Mouse (Mus musculus): ENCODE measurements around the gene Pla2g4d.
"Not testable (repeated sequence)": the region's sequence is repeated elsewhere in the genome, so short reads cannot be mapped to it uniquely, and the experiment has no call there.

Gene Pla2g4d

DNA sequence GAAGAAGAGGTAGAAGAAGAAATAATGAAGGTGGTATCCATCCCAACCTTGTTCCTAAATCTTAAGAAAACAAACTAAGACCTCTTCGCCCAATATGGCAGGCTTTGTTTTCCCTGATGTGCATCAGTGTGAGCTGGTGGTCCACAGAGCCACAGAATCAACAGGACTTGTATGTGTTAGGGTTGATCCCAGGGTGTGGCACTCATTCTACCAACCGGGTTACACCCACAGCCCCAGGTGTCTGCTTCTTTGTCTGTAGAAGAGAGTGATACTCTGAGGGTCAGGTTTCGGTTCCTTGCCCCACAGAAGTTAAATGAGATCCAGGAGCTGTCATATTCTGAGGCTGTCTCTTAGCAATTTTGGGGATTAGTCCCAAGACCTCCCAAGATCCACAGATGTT, 27.7 kb downstream of the Pla2g4d start:
- no peak for DNase-seq (ENCODE audit: low read depth)

DNA sequence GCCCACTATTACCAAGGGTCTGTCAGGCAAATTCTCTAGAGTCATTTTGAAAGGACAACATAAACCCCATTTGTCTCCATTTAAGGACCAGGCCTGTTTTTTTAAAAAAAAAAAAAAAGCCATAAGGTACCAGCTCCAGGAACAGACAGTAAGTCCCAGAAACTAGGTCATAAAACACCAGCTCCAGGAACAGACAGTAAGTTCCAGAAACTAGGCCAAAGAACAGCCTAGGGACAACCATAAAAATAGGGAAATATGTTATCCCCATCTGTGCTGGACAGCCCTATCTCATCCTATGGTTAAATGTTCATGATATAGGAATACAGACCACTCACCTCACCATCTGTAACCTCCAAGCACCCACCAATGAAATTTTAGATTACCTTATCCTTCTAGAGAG, 32.7 kb downstream of the Pla2g4d start:
- no peak for DNase-seq (ENCODE audit: low read depth)

DNA sequence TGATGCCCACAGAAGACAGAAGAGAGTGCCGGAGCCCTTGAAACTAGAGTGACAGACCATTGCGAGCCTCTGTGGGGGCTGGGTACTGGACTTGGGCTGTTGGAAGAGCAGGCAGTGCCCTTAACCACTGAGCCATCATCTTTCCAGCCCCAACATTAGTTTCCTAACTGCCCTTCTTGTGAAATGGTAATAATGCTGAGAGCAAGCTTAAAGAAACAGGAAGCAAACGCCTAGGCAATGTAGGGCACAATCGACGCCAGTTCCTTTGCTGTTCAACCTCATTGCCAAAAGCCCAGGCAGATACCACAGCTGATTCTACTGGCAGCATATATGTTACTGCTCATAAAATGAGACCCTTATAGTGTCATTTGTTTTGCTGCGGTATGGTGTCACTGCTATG, 36.4 kb downstream of the Pla2g4d start:
- no peak for DNase-seq (ENCODE audit: low read depth)

DNA sequence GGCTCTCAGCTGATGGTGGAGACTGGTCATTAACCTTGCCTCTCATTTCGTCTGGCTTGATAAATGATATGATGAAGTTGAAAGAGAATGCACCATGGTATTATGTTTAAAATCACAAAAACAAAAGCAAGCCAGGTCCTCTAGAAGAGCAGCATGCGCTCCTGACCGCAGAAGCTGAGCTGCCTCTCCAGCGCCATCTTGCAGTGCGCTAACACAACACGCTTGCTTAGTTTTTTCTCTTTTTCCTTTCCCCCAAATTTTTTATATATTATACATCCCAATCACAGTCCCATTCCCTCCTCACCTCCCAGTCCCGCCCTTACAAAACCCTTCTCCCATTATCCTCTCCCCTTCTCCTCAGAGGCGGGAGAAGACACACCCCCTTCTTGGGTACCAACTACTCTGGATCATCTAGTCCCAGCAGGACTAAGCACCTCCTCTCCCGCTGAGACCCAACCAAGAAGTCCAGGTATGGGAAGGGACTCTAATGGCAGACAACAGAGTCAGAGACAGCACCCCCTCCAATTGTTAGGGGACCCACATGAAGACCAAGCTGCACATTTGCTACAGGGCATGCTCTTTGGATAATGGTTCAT, 43.5 kb downstream of the Pla2g4d start:
- DNase-seq (ENCODE audit: low read depth): no peak

DNA sequence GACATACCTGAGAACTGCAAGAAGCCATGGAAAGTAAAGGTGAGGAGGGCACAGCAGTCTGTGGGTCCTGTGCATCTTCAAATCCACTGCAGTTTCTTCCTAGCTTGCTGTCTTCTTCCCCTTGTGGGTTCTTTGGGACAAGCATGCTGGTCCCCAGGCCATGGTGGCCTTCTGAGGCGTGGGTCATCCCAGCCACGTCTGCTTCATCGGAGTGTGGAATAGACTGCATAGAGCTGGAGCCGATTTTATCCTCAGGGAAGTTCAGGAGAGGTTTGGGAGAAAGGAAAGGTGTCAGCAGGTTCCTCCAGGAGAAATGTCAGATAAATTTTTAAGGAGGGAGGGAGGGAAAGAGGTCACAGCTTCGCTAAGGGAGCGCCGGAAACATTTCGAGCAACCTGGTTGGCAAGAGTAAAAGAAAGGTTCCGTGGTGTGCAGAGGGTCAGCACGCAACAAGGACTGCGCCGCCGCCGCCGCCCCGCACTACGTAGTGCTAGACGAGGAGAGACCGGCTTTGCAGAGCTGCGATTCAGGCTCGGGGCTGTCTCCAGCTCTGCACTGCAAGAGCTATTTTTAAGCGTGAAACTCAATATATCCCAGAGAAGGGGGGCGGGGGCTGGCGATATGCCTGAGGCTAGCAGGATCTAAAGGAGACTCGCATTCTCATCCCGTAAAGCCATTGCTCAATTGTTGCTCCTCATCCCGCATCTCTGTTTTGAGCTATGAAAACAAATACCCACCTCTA, 44.1 kb downstream of the Pla2g4d start, which contains the start of gene Pla2g4e:
Gene Pla2g4e, minus strand, starts transcription at position 657 of the 742 bp plus-strand sequence.
- DNase-seq (ENCODE audit: low read depth): no peak

DNA sequence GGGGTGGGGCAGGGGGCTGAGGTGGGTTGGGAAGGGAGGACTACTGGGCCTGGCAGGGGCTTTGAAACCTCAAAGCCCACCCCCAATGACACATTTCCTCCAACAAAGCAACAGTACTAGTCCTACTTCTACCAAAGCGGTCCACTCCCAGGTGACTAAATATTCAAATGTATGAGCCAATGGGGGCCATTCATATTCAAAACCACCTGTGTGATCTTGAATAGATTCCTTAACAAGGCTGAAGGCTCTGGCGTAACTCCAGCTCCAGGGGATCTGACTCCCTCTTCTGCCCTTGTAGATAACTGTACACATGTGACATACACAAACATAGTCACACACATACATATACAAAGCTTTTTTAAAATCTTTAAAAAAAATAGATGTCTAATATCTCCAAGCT, 45.0 kb downstream of the Pla2g4d start:
- no peak for DNase-seq (ENCODE audit: low read depth)

DNA sequence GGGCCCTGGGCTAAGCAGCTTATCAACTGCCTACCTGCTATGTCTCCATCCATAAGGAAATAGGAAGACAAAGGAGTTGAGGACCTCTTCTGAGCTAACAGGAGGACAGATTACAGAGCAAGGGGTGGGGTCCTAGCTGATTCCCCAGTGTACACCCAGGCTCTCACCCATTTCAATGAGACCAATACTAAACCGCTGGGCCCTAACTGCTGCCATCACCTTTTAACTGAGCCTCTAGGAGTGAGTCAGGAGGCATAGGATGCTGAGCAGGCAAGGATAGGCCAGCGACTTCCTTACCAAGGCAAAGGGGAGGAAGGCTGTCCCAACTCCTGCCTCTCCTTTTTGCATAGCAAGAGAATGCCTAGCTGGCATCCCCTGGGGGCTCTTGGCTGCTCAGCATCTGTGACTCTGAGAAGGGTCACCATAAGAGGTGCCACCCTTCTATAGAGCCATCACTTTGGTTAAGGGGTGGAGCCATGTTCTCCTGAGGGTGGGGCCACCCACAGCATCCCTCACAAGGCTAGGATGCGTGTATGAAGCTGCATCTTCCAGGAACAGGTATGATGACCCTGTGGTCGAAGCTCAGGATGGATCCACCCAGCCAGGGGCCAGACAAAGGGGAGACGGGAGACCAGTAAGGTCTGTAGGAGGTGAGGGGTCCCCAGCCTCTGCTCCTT, 46.1 kb downstream of the Pla2g4d start:
- DNase-seq (ENCODE audit: low read depth): no peak

DNA sequence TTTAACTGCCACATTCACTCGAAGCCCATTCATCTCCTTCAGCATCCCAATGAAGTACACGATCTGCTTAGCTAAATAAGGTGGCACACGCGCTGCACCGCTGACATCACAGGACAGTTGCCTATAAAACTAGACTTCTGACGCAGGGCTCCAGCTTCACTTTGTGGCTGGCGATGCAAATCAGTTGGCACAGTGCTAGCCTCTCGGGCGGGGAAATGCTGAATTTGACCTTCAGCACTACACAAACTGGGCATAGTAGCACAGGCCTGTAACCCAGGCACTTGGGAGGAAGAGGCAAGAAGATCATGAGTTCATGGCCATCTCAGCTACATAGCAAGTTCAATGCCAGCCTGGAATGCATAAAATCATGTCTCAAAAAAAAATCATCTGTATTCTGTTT, 50.3 kb downstream of the Pla2g4d start:
- DNase-seq (ENCODE audit: low read depth): not testable (repeated sequence)

DNA sequence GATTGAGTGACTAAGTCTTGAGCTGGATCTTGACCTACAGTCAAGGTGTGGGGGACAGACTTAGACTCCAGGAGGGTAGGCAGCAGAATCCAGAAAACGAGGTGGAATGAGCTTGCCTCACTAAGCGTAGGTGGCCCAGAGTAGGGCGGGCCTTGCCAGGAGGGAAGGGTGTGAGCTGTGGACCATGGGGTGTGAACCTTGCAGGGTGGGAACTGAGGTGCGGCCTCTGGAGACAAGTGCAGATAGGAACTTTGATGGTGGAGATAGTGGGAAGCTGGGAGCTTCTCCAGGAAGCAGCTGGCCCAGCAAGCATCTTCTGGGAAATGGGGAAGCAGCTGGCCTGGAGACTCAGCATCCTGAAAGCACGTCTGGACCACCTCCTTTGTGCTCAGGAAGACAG, 51.2 kb downstream of the Pla2g4d start:
- no peak for DNase-seq (ENCODE audit: low read depth)

DNA sequence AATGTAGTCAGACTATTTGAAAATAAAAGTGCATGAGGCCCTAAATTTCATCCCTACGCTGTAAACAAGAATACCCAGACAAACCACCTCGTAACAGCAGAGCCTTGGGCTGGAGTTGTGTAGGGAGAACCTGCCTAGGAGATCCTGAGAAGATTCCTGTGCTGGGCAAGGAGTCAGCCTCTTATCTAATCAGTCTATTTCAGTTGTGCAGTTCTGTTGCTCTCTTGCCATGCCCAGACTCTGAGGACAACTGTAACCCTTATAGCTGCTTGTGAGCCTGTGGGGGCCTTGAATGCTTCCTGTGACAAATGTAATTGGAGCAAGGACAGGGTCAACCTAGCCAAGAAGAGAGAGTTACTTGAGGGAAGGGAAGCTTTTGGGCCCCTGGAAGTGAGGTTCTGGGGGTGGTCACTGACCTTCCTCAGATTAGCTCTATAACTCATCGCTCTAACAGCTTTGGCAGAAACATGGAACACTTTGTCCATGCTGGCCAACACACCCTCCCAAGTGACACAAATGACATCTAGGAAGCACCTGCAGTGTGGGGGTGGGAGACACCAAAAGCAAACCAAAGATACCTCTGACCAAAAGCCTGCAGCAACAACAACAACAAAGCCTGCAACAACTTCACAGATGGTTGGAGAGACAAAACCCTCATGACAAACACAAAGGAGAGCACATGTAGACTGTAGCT, 52.9 kb downstream of the Pla2g4d start:
- no peak for DNase-seq (ENCODE audit: low read depth)

DNA sequence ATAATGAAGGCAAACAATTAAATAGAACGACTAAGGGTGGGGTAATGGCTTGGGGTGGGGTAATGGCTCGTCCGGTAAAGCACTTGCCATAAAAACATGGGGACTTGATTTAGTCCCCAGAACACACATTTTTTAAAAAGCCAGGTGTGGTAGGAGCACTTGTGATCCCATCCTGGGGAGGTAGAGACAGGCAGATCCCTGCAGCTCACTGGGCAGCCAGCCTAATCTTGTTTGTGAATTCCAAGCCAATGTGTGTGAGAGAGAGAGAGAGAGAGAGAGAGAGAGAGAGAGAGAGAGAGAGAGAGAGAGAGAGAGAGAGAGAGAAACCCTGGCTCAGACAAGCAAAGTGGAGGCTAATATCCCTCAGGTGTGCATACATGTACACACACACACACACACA, 53.6 kb downstream of the Pla2g4d start:
- DNase-seq (ENCODE audit: low read depth): no peak

DNA sequence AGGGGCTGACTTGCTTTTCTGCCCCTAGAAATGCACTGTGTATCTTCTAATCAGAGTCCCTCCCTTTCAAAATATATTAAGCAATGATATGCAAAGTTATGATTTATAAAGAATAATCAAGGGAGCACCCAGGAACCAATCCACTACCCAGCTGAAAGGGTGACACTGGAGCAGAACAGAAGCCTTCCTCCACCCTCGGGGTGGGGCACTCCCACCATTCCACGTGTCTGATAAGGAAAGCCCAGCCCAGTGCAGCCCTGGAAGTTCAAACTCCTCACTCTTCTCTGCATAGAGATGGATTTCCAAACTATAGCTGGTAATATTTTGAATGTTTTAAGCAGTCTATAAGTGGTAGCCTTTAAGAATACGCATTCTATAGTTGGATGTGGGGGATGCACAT, 57.4 kb downstream of the Pla2g4d start:
- no peak for DNase-seq (ENCODE audit: low read depth)

Measured in naive thymus-derived CD4-positive, alpha-beta T cell, adult 2 months (primary cell).